Mouse (Mus musculus): ENCODE results near the gene Crispld2. TPM values are rescaled to one million over a fixed set of nuclear protein-coding genes. Genes with fewer than 3 reads are reported as not detected.

Gene Crispld2
- polyA plus RNA-seq (2012): not detected in 2 replicates

DNA sequence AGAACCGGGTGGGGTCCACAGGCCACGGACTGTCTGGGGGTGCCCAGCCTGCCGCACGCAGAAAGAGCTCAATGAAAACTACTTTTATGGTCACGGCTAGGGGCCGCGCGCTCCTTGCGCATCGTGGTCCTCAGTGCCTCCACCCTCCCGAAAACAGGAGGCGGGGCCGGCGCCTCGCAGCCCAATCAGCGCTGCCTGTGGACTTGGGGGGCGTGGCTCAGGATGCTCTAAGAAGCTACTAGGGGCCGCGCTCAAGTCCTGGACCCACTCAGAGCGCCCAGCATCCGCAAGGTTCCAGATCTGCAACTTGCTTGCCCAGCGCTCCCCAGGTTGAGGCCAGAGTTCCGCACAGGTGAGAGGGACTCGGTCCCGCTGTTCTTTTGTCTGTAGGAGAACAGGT lies at the start of gene Crispld2:
Gene Crispld2, plus strand, starts transcription at position 190 of the 400 bp plus-strand sequence.
- H3K27me3 ChIP-seq (ENCODE audit: control insufficient read depth): peaks cover 29% of the 10 kb centered on the region
- TF ChIP-seq GATA1 (IDR thresholded peaks at IDR 0.05; ENCODE audit: low read length): no peak
- TF ChIP-seq TAL1 (IDR thresholded peaks at IDR 0.05; ENCODE audit: low read length): no peak
- H3K4me1 ChIP-seq (ENCODE audit: control insufficient read depth): peaks cover 4% of the 10 kb centered on the region
- no peaks in the 10 kb centered on the region for H3K36me3 ChIP-seq (ENCODE audit: control insufficient read depth)
- no peak within 1 kb of the TSS for H3K4me3 ChIP-seq (replicated peaks)
- H3K9me3 ChIP-seq (ENCODE audit: control insufficient read depth, low read length): no peaks in the 10 kb centered on the region

DNA sequence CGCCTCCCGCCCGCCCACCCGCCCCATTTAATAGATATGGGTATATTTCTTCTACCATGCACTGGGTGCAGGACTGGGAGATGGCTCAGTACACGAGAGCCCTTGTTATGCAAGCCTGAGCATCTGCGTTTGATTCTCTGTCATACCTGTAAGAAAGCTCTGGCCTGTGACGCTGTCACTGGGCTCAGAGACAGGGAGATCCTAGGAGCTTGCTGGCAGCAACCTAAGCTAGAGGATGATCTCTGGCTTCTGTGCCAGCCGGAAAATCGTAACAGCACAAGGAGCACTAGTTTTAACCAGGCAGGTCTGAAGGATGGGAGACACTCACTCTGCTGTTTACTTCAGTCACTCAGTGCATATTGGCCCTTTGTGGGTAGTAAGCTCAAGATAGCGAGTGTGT lies 48.6 kb upstream of the Crispld2 start:
- H3K9me3 ChIP-seq (ENCODE audit: control insufficient read depth, low read length): no peaks in the 10 kb centered on the region
- peaks cover 99% of the 10 kb centered on the region for H3K36me3 ChIP-seq (ENCODE audit: control insufficient read depth)
- H3K4me1 ChIP-seq (ENCODE audit: control insufficient read depth): no peaks in the 10 kb centered on the region; the same call in 1 of the 2 replicates
- TF ChIP-seq GATA1 (IDR thresholded peaks at IDR 0.05; ENCODE audit: low read length): no peak
- no peak for TF ChIP-seq TAL1 (IDR thresholded peaks at IDR 0.05; ENCODE audit: low read length)
- no peaks in the 10 kb centered on the region for H3K27me3 ChIP-seq (ENCODE audit: control insufficient read depth)
- H3K4me3 ChIP-seq (replicated peaks): no peak overlapping the region

DNA sequence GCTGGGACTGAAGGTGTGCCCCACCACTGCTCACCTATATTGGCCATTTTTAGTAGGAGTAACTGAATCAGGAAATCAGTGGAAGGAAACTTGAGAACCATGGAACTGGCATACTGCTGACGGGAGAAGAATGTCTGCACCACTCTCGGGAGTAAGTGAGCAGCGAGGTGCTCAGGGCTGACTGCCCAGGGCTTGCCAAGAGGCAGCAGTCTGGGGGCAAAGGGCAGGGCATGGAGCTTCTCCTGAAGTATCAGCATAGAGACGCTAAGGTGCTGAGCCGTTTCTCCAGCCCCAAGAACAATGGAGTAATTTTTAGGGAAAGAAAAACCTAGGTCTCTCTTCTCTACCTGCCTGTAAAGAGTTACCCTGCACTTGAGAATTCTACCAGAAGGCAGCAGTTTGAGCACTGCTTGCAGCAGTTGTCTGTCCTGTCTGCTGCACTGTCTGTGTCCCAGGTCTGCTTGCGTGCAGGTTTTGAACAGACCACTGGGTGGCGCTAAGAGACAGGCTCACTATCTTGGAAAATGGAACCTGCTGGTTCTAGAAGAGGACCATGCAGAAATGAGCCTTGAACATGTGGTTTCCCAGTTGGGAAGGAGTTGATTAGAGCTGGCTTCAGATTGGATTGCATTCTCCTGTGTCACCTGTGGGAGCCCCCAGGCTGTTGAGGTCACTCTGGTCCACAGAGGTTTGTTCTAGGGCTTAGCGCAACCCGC lies 48.0 kb upstream of the Crispld2 start:
- no peaks in the 10 kb centered on the region; the same call in 1 of the 2 replicates for H3K4me1 ChIP-seq (ENCODE audit: control insufficient read depth)
- TF ChIP-seq TAL1 (IDR thresholded peaks at IDR 0.05; ENCODE audit: low read length): no peak
- TF ChIP-seq GATA1 (IDR thresholded peaks at IDR 0.05; ENCODE audit: low read length): no peak
- no peak overlapping the region for H3K4me3 ChIP-seq (replicated peaks)
- peaks cover 99% of the 10 kb centered on the region for H3K36me3 ChIP-seq (ENCODE audit: control insufficient read depth)
- no peaks in the 10 kb centered on the region for H3K9me3 ChIP-seq (ENCODE audit: control insufficient read depth, low read length)
- no peaks in the 10 kb centered on the region for H3K27me3 ChIP-seq (ENCODE audit: control insufficient read depth)

DNA sequence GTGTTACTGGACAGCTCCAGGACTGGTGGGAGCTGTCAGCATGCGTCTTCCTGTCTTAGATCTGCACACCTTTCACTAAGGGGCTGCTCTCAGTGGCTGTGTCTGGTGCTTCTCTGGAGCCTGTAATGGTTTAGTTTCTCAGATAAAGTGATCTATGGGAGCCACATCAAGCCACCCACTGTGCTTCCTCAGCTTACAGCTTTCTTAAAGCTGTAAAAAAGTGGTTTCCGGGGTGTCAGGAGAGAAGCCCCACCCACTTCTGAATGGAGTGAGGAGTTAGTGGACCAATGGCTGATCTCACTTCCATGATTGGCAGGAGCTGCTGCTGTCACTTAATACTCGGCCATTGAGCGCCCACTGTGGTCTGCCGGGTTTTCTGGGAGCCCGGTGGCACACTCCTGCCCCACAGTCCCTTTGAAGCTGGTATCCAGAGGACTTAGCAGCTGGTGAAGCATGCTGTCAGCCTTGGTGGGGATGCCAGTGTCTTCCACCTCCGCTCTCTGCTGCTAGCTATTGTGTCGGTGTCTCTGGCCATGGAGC lies 45.8 kb upstream of the Crispld2 start:
- Histone ChIP-seq H3K4me3 (replicated peaks) (no peak overlapping the region), H3K36me3 (ENCODE audit: control insufficient read depth) (peaks cover 97% of the 10 kb centered on the region), H3K4me1 (ENCODE audit: control insufficient read depth) (no peaks in the 10 kb centered on the region; the same call in 1 of the 2 replicates), H3K9me3 (ENCODE audit: control insufficient read depth, low read length) (no peaks in the 10 kb centered on the region), H3K27me3 (ENCODE audit: control insufficient read depth) (no peaks in the 10 kb centered on the region)
- TF ChIP-seq TAL1 (IDR thresholded peaks at IDR 0.05; ENCODE audit: low read length): no peak
- TF ChIP-seq GATA1 (IDR thresholded peaks at IDR 0.05; ENCODE audit: low read length): no peak

DNA sequence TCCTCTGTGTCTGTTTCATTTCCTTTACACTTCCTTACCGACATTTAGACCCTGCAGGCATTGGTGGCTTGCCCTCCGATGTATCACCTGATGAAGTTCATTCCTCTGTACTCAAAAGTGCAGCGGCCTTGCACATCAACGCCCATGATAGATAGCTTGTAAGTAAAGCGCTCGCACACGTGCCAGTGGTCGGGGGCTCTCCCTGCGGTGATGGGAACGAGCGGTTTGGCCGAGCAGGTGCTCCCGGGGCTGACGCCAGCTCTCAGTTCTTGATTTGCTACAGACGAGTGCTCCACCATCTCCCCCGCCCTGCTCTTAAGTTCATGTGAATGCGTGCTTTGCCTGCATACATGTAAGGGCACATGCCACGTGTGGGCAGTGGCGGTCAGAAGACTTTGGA lies 44.6 kb upstream of the Crispld2 start:
- no peak overlapping the region for H3K4me3 ChIP-seq (replicated peaks)
- no peaks in the 10 kb centered on the region for H3K9me3 ChIP-seq (ENCODE audit: control insufficient read depth, low read length)
- no peaks in the 10 kb centered on the region; the same call in 1 of the 2 replicates for H3K4me1 ChIP-seq (ENCODE audit: control insufficient read depth)
- TF ChIP-seq GATA1 (IDR thresholded peaks at IDR 0.05; ENCODE audit: low read length): no peak
- no peak for TF ChIP-seq TAL1 (IDR thresholded peaks at IDR 0.05; ENCODE audit: low read length)
- peaks cover 97% of the 10 kb centered on the region for H3K36me3 ChIP-seq (ENCODE audit: control insufficient read depth)
- H3K27me3 ChIP-seq (ENCODE audit: control insufficient read depth): no peaks in the 10 kb centered on the region

DNA sequence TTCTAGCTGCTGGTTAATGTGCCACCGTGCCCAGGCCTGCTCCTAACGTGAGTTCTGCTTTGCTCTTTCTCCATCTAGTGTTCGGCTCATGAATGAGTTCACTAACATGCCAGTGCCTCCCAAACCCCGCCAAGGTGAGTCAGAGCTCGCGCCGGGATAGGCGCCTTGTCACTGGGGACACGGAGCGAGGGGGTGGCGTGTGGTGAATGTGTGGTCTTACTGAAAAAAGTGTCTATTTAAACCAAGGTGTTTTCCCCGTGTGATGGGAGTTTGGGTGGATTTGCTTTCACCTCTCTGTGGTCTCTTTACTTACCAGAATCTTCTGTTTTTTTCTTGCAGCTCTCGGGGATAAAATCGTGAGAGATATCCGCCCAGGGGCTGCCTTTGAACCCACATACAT lies 43.9 kb upstream of the Crispld2 start:
- H3K4me3 ChIP-seq (replicated peaks): no peak overlapping the region
- TF ChIP-seq GATA1 (IDR thresholded peaks at IDR 0.05; ENCODE audit: low read length): no peak
- TF ChIP-seq TAL1 (IDR thresholded peaks at IDR 0.05; ENCODE audit: low read length): no peak
- peaks cover 97% of the 10 kb centered on the region for H3K36me3 ChIP-seq (ENCODE audit: control insufficient read depth)
- no peaks in the 10 kb centered on the region for H3K9me3 ChIP-seq (ENCODE audit: control insufficient read depth, low read length)
- no peaks in the 10 kb centered on the region for H3K27me3 ChIP-seq (ENCODE audit: control insufficient read depth)
- H3K4me1 ChIP-seq (ENCODE audit: control insufficient read depth): no peaks in the 10 kb centered on the region; the same call in 1 of the 2 replicates

DNA sequence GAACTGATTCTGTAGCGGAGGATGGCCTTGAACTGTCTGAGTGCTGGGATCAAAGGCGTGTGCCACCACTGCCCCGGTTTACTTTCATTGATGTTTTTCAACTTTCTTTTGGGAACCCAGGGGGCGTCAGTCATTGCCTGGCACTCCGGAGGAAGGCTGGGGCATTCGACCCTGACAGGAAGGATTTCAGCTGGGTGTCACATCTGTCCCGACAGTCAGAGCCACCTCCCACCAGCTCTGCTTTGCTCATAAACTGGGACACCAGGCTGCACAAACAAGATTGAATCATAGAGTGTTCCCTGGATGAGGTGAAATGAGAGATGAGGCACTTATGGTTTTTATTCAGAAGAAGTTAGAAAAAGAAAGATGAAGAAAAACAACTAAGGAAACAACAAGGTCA lies 40.0 kb upstream of the Crispld2 start:
- Histone ChIP-seq H3K36me3 (ENCODE audit: control insufficient read depth) (peaks cover 97% of the 10 kb centered on the region), H3K4me3 (replicated peaks) (no peak overlapping the region), H3K27me3 (ENCODE audit: control insufficient read depth) (no peaks in the 10 kb centered on the region), H3K9me3 (ENCODE audit: control insufficient read depth, low read length) (no peaks in the 10 kb centered on the region), H3K4me1 (ENCODE audit: control insufficient read depth) (no peaks in the 10 kb centered on the region)
- no peak for TF ChIP-seq GATA1 (IDR thresholded peaks at IDR 0.05; ENCODE audit: low read length)
- no peak for TF ChIP-seq TAL1 (IDR thresholded peaks at IDR 0.05; ENCODE audit: low read length)

DNA sequence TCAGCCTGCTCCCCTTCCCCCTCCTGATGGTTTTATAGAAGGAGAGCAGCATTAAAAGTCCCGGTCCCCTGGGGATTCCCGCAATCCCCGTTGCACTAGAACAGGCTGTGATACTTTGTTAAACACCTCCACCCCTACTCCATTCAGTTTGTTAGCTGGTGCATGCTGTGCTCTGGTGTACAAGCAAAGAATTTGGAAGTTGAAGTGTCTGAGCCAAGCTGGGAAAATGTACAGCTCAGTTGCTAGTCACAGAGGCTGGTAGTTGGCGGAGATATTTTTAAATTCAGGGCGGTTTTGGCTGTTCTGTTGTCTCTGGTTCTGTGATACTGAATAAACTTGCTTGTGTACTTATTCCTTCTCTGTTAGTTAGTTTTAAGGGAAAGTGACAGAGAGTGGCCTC lies 39.5 kb upstream of the Crispld2 start:
- Histone ChIP-seq H3K9me3 (ENCODE audit: control insufficient read depth, low read length) (no peaks in the 10 kb centered on the region), H3K27me3 (ENCODE audit: control insufficient read depth) (no peaks in the 10 kb centered on the region), H3K4me3 (replicated peaks) (no peak overlapping the region), H3K4me1 (ENCODE audit: control insufficient read depth) (no peaks in the 10 kb centered on the region), H3K36me3 (ENCODE audit: control insufficient read depth) (peaks cover 97% of the 10 kb centered on the region)
- no peak for TF ChIP-seq GATA1 (IDR thresholded peaks at IDR 0.05; ENCODE audit: low read length)
- TF ChIP-seq TAL1 (IDR thresholded peaks at IDR 0.05; ENCODE audit: low read length): no peak

DNA sequence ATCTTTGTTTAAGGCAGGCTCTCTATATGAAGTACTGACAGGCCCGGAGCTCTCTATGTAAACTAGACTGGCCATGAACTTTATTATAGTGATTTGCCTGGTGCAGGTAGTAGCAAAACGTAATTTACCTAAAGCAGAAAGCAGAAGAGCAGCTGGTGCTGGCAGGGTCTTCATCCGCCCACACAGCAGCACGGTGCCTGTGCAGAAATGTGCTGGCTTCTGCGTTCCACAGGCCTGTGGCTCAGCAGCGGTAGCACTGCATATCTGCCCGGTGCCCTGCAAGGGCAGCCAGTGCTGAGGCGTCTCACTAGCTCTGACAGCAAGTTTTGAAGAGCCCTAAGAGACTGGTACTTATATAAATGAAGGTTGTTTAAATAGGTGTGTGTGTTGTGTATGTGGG lies 36.9 kb upstream of the Crispld2 start:
- Histone ChIP-seq H3K4me1 (ENCODE audit: control insufficient read depth) (no peaks in the 10 kb centered on the region), H3K9me3 (ENCODE audit: control insufficient read depth, low read length) (no peaks in the 10 kb centered on the region), H3K36me3 (ENCODE audit: control insufficient read depth) (peaks cover 87% of the 10 kb centered on the region), H3K27me3 (ENCODE audit: control insufficient read depth) (no peaks in the 10 kb centered on the region), H3K4me3 (replicated peaks) (no peak overlapping the region)
- no peak for TF ChIP-seq GATA1 (IDR thresholded peaks at IDR 0.05; ENCODE audit: low read length)
- no peak for TF ChIP-seq TAL1 (IDR thresholded peaks at IDR 0.05; ENCODE audit: low read length)
